Mouse (Mus musculus) CH12.LX (cell line): ENCODE data around the gene Fbxo47. TPM values are rescaled to one million over a fixed set of nuclear protein-coding genes. Genes with fewer than 3 reads are reported as not detected.

ENCODE experiments used
- DNase-seq: peaks from one replicate; pipeline ENCODE4 v3.0.0-alpha.2; 2013; ENCODE audit errors: extremely low read depth
- H3K27ac ChIP-seq: 2 replicates; pipeline ENCODE4 v1.5.1; 2012; ENCODE audit warnings: low read depth, mild to moderate bottlenecking, control low read depth, moderate library complexity; ENCODE audit not compliant: insufficient read depth
- H3K27me3 ChIP-seq: replicated peaks from 2 replicates; pipeline ENCODE3; 2012; ENCODE audit warnings: inconsistent platforms
- H3K36me3 ChIP-seq, 2 experiments: replicated peaks in 1 of 2; 2 replicates each; pipeline versions ENCODE3 to v1.6.1; 2012; ENCODE audit warnings: inconsistent platforms in 1 of 2, low read length in 1 of 2, mild to moderate bottlenecking in 1 of 2, mixed read lengths in 1 of 2, moderate library complexity in 1 of 2; ENCODE audit not compliant: control insufficient read depth in 1 of 2, insufficient read depth in 1 of 2
- H3K4me1 ChIP-seq, 2 experiments: 2 replicates each; pipeline ENCODE4 v1.6.1; 2012; ENCODE audit warnings: inconsistent platforms in 1 of 2, moderate library complexity in 1 of 2; ENCODE audit not compliant: insufficient read depth in 2 of 2, control insufficient read depth in 1 of 2
- H3K4me2 ChIP-seq: 2 replicates; pipeline ENCODE4 v1.6.1; 2012; ENCODE audit warnings: low read depth, mild to moderate bottlenecking, control low read depth; ENCODE audit not compliant: poor library complexity, insufficient read depth, severe bottlenecking
- H3K4me3 ChIP-seq, 3 experiments: fragments of 150-350 bp in 1 of 3; sonication (generic) in 1 of 3; replicated peaks in 1 of 3; 2 replicates each; pipeline versions ENCODE3 to v1.5.1; 2011 to 2012; ENCODE audit warnings: low read depth in 2 of 3, low read length in 2 of 3, mild to moderate bottlenecking in 2 of 3, moderate library complexity in 2 of 3, control low read depth in 1 of 3, improper control_type of control experiment in 1 of 3, inconsistent platforms in 1 of 3, mixed read lengths in 1 of 3; ENCODE audit not compliant: poor library complexity in 1 of 3
- H3K79me2 ChIP-seq: replicated peaks from 2 replicates; pipeline ENCODE4 v1.6.1; 2012; ENCODE audit warnings: mild to moderate bottlenecking, moderate library complexity; ENCODE audit not compliant: control insufficient read depth, poor library complexity, insufficient read depth, severe bottlenecking; ENCODE audit errors: extremely low read depth
- H3K9ac ChIP-seq: 2 replicates; pipeline ENCODE4 v1.6.1; 2012; ENCODE audit warnings: low read depth, mild to moderate bottlenecking, control low read depth, moderate library complexity; ENCODE audit not compliant: insufficient read depth
- H3K9me3 ChIP-seq: replicated peaks from 2 replicates; pipeline ENCODE3; 2012; ENCODE audit warnings: low read length, inconsistent platforms, mixed read lengths
- BHLHE40 ChIP-seq: IDR thresholded peaks from 2 replicates; pipeline ENCODE4 v1.6.1; 2011; ENCODE audit warnings: mild to moderate bottlenecking, low read depth, low read length, improper control_type of control experiment
- EP300 ChIP-seq: IDR thresholded peaks from 2 replicates; pipeline ENCODE4 v1.6.1; 2011; ENCODE audit warnings: low read length, improper control_type of control experiment
- ETS1 ChIP-seq: conservative IDR thresholded peaks from 2 replicates; pipeline ENCODE4 v1.6.1; 2012; ENCODE audit warnings: low read depth, mild to moderate bottlenecking, inconsistent platforms, low read length, improper control_type of control experiment, moderate library complexity
- IRF4 ChIP-seq: IDR thresholded peaks from 2 replicates; pipeline ENCODE4 v1.6.1; 2014; ENCODE audit warnings: low read depth, mild to moderate bottlenecking, inconsistent platforms, low read length, improper control_type of control experiment
- JUN ChIP-seq: IDR thresholded peaks from 2 replicates; pipeline ENCODE4 v1.6.1; 2011; ENCODE audit warnings: low read depth, mild to moderate bottlenecking, low read length, improper control_type of control experiment, moderate library complexity; ENCODE audit not compliant: insufficient read depth
- JUND ChIP-seq: conservative IDR thresholded peaks from 2 replicates; pipeline ENCODE4 v1.6.1; 2011; ENCODE audit warnings: low read depth, low read length, improper control_type of control experiment
- KAT2A ChIP-seq: IDR thresholded peaks from 2 replicates; pipeline ENCODE4 v1.6.1; 2012; ENCODE audit warnings: low read length, improper control_type of control experiment, inconsistent platforms; ENCODE audit not compliant: insufficient replicate concordance
- MAFK ChIP-seq: IDR thresholded peaks from 2 replicates; pipeline ENCODE4 v1.6.1; 2011; ENCODE audit warnings: low read length, improper control_type of control experiment; ENCODE audit not compliant: insufficient replicate concordance
- MAZ ChIP-seq: IDR thresholded peaks from 2 replicates; pipeline ENCODE4 v1.6.1; 2012; ENCODE audit warnings: low read depth, mild to moderate bottlenecking, inconsistent platforms, low read length, improper control_type of control experiment, moderate library complexity
- MEF2A ChIP-seq: IDR thresholded peaks from 2 replicates; pipeline ENCODE4 v1.6.1; 2014; ENCODE audit warnings: low read depth, mild to moderate bottlenecking, inconsistent platforms, low read length, improper control_type of control experiment, borderline replicate concordance
- PAX5 ChIP-seq: IDR thresholded peaks from 2 replicates; pipeline ENCODE4 v1.6.1; 2012; ENCODE audit warnings: low read length, inconsistent platforms, mixed read lengths
- POLR2A ChIP-seq: IDR thresholded peaks from 2 replicates; pipeline ENCODE4 v1.6.1; 2011; ENCODE audit warnings: low read depth, mild to moderate bottlenecking, improper control_type of control experiment, low read length
- RCOR1 ChIP-seq: conservative IDR thresholded peaks from 2 replicates; pipeline ENCODE4 v1.6.1; 2012; ENCODE audit warnings: low read depth, mild to moderate bottlenecking, inconsistent platforms, low read length, improper control_type of control experiment
- USF1 ChIP-seq: IDR thresholded peaks from 2 replicates; pipeline ENCODE4 v1.6.1; 2014; ENCODE audit warnings: low read depth, mild to moderate bottlenecking, inconsistent platforms, low read length, improper control_type of control experiment
- USF2 ChIP-seq: conservative IDR thresholded peaks from 2 replicates; pipeline ENCODE4 v1.6.1; 2011; ENCODE audit warnings: low read depth, low read length, improper control_type of control experiment
- ZC3H11A ChIP-seq: IDR thresholded peaks from 2 replicates; pipeline ENCODE4 v1.6.1; 2012; ENCODE audit warnings: low read depth, mild to moderate bottlenecking, inconsistent platforms, low read length, improper control_type of control experiment
- ZKSCAN1 ChIP-seq: IDR thresholded peaks from 2 replicates; pipeline ENCODE4 v1.6.1; 2012; ENCODE audit warnings: low read depth, inconsistent platforms, low read length, improper control_type of control experiment, borderline replicate concordance
- ZNF384 ChIP-seq: IDR thresholded peaks from 2 replicates; pipeline ENCODE4 v1.6.1; 2012; ENCODE audit warnings: low read depth, low read length, improper control_type of control experiment, inconsistent platforms
- dilution Hi-C: fragments of 300-500 bp; cut with MboI; formaldehyde crosslinking; loops from 2 replicates; pipeline ENCODE4 v1.14.3; 2020; ENCODE audit warnings: low sequenced_read_pairs; ENCODE audit not compliant: extremely low pct_unique_long_range_greater_than_20kb, extremely low pct_ligation_motif_present
- in situ Hi-C: fragments of 300-500 bp; cut with MboI; formaldehyde crosslinking; loops from 3 replicates; pipeline ENCODE4 v1.14.3; 2019; ENCODE audit warnings: low sequenced_read_pairs, low pct_ligation_motif_present, low pct_unique_long_range_greater_than_20kb, mixed read lengths
- polyA plus RNA-seq: library from polyadenylated mRNA; unstranded; fragments of >175 nt; gene quantifications from 2 replicates; pipeline ENCODE4 v1.2.1, GENCODE M21; 2012; ENCODE audit warnings: low read depth; ENCODE audit not compliant: insufficient read length
- total RNA-seq, 2 experiments: library from RNA; depleted of rRNA; stranded (reverse); fragments of 300-350 nt in 1 of 2; fragments of >200 nt in 1 of 2; gene quantifications; 2 replicates each; pipeline ENCODE4 v1.2.3; 2012 to 2014

Gene Fbxo47
- total and polyA plus RNA-seq, 3 experiments: 1.1 to 3.0 (median 2.0) TPM

DNA sequence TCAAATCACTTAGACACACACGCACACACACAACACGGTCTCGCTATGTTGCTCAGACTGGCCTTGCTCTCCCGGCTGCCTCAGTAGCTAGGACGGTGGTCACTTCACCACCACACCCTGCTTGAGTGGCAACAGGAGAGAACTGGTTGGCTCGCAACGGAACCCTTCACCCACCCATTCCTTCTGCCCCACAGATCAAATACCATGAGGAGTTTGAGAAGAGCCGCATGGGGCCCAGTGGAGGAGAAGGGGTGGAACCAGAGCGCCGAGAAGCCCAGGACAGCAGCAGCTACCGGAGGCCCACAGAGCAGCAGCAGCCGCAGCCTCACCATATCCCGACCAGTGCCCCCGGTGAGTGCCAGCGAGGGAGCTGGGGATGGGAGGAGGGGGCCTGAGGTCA, 50.6 kb downstream of the Fbxo47 start:
- in situ Hi-C loops: no loop called here

DNA sequence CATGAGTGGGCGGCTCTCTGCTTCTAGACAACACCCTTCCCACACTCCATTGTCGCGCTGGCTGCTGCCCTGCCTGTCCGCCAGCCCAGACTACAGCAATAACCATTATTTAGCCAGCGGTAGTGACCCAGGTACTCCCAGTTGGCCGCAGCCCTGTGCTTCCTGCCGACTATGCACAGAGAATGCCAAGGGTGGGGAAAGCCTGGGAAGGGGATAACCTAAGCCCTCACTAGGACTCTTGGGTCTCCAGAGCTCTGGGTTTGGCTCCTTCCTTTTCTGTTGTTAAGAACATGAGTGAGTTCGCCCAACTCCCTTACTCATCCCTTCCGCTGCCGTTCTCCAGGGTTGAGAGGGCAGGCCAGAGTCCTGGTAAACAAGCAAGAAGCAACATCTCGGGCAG, 52.0 kb downstream of the Fbxo47 start:
- TF ChIP-seq ZNF384: no peak
- TF ChIP-seq ZKSCAN1: no peak
- TF ChIP-seq USF1: no peak
- no peak for TF ChIP-seq PAX5
- TF ChIP-seq KAT2A: no peak
- no peak for TF ChIP-seq EP300
- no peak for TF ChIP-seq ZC3H11A
- TF ChIP-seq USF2: no peak
- no peak for TF ChIP-seq MEF2A
- no peak for TF ChIP-seq JUN
- TF ChIP-seq RCOR1: no peak
- no peak for TF ChIP-seq MAZ
- no peak for TF ChIP-seq MAFK
- no peak for TF ChIP-seq POLR2A
- no peak for TF ChIP-seq IRF4
- TF ChIP-seq BHLHE40: no peak
- TF ChIP-seq JUND: no peak
- H3K4me1 ChIP-seq: peaks cover 15 to 42% of the 10 kb centered on the region in 2 experiments

More for the DNA sequence above, 50.6 kb downstream of the Fbxo47 start:
- DNase-seq: no peak
- Histone ChIP-seq H3K4me2 (no peak overlapping the region), H3K27me3 (no peaks in the 10 kb centered on the region), H3K36me3 (peaks cover 20 to 69% of the 10 kb centered on the region in 2 experiments), H3K79me2 (no peaks in the 10 kb centered on the region), H3K9me3 (no peaks in the 10 kb centered on the region), H3K9ac (no peak overlapping the region), H3K27ac (no peak overlapping the region), H3K4me1 (peaks cover 15 to 50% of the 10 kb centered on the region in 2 experiments), H3K4me3 (no peak overlapping the region)
- dilution Hi-C loops: no loop called here
- TF ChIP-seq ZNF384 (0 out of 2 replicates have a peak, but pooled peaks have one; percentile 21), MAFK (no peak), ETS1 (no peak)

More for the DNA sequence above, 52.0 kb downstream of the Fbxo47 start:
- dilution Hi-C loops (no loop called here), in situ Hi-C loops (no loop called here)
- Histone ChIP-seq H3K4me2 (no peak overlapping the region), H3K79me2 (no peaks in the 10 kb centered on the region), H3K27me3 (no peaks in the 10 kb centered on the region), H3K9me3 (no peaks in the 10 kb centered on the region), H3K9ac (no peak overlapping the region), H3K27ac (no peak overlapping the region), H3K4me3 (no peak overlapping the region), H3K36me3 (peaks cover 20 to 70% of the 10 kb centered on the region in 2 experiments)
- DNase-seq: no peak
